Mouse (Mus musculus): ENCODE measurements around the gene Stat6. TPM values are rescaled to one million over a fixed set of nuclear protein-coding genes. Genes with fewer than 3 reads are reported as not detected.

The Stat6 gene
- polyA plus RNA-seq, 1 experiment from 2014 or later = 35.3 TPM

GRCm38 (mm10) chr10:127615591-127615990 is 27.2 kb upstream of the Stat6 start:
- no peaks in the 10 kb centered on the region for H3K9me3 ChIP-seq (replicated peaks)
- H3K4me3 ChIP-seq (replicated peaks) = no peak overlapping the region
- WGBS = 10% methylated on average over 3 of the region's 3 CpGs
- H3K36me3 ChIP-seq = peaks cover 23% of the 10 kb centered on the region
- peak overlapping the region; percentile 80 for H3K4me2 ChIP-seq (replicated peaks)
- H3K9ac ChIP-seq = peak overlapping the region; percentile 15; the same call in 1 of the 2 replicates
- H3K4me1 ChIP-seq = peaks cover 83% of the 10 kb centered on the region
- H3K27ac ChIP-seq (replicated peaks) = peak overlapping the region; percentile 98
- ATAC-seq (ENCODE audit: insufficient number of reproducible peaks, low FRiP score, low TSS enrichment, low read depth) = no peak
- no peaks in the 10 kb centered on the region for H3K27me3 ChIP-seq

DNA sequence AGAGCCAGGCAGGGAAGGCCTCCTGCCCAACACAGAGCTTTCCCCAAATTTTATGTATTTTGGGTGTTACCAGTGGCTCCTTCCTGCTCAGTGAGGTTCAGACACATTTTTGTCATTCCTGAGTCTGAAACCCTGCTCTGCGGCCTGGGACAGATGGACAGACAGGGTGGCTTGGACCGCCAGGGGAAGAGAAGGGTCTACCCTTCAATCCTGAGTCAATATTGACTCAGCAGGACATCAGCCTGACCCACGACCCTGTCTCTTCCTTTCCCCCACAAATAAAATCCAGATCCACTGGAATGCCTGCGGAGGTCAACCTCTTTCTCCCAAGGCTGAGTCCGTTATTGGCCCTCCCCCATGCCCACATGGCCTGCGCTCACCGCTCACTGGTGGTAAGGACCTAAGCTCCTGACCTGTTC is 26.5 kb upstream of the Stat6 start:
- Histone ChIP-seq H3K4me2 (replicated peaks) (peak overlapping the region; percentile 80), H3K9ac (peak overlapping the region; percentile 15; the same call in 1 of the 2 replicates), H3K27ac (replicated peaks) (peak overlapping the region; percentile 98), H3K36me3 (peaks cover 19% of the 10 kb centered on the region), H3K9me3 (replicated peaks) (no peaks in the 10 kb centered on the region), H3K4me3 (replicated peaks) (no peak overlapping the region), H3K4me1 (peaks cover 83% of the 10 kb centered on the region), H3K27me3 (no peaks in the 10 kb centered on the region)
- no peak for ATAC-seq (ENCODE audit: insufficient number of reproducible peaks, low FRiP score, low TSS enrichment, low read depth)
- WGBS = 35% methylated on average over 7 of the region's 7 CpGs

DNA sequence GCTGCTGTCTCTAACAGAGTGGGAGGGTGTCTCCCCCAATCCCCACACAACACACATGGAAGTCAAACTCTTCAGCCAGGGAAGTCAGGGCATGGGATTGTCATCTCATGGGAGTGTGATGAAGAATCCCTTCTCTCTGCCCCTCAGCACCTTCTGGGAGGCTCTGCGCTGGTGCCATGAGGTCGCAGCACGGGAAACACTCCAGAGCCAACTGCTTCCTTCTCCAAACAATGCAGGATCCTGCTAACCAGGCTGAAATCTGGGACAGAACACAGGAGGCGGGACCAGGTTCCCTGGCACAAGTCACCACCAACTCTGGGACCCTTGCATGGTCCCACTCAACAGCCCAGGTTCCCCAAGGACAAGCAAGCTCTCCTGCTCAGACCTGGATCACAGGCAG is 25.5 kb upstream of the Stat6 start:
- H3K4me3 ChIP-seq (replicated peaks) = peak overlapping the region; percentile 8; the same call in 1 of the 2 replicates
- ATAC-seq (ENCODE audit: insufficient number of reproducible peaks, low FRiP score, low TSS enrichment, low read depth) = no peak
- H3K4me2 ChIP-seq (replicated peaks) = peak overlapping the region; percentile 80
- H3K27me3 ChIP-seq = no peaks in the 10 kb centered on the region
- H3K9ac ChIP-seq = no peak overlapping the region
- H3K4me1 ChIP-seq = peaks cover 85% of the 10 kb centered on the region
- H3K27ac ChIP-seq (replicated peaks) = peak overlapping the region; percentile 98
- peaks cover 8% of the 10 kb centered on the region for H3K36me3 ChIP-seq
- no peaks in the 10 kb centered on the region for H3K9me3 ChIP-seq (replicated peaks)
- WGBS = 36% methylated on average over 4 of the region's 4 CpGs

GRCm38 (mm10) chr10:127618173-127618572 is 24.6 kb upstream of the Stat6 start:
- H3K9ac ChIP-seq = 0 out of 2 replicates have a peak overlapping the region, but pooled peaks have one; percentile 82
- WGBS = 23% methylated on average over 6 of the region's 6 CpGs
- H3K4me2 ChIP-seq (replicated peaks) = peak overlapping the region; percentile 80
- ATAC-seq (ENCODE audit: insufficient number of reproducible peaks, low FRiP score, low TSS enrichment, low read depth) = no peak
- H3K27ac ChIP-seq (replicated peaks) = peak overlapping the region; percentile 98
- no peaks in the 10 kb centered on the region for H3K27me3 ChIP-seq
- peak overlapping the region; percentile 74 for H3K4me3 ChIP-seq (replicated peaks)
- no peaks in the 10 kb centered on the region for H3K9me3 ChIP-seq (replicated peaks)
- H3K36me3 ChIP-seq = no peaks in the 10 kb centered on the region
- H3K4me1 ChIP-seq = peaks cover 77% of the 10 kb centered on the region

DNA sequence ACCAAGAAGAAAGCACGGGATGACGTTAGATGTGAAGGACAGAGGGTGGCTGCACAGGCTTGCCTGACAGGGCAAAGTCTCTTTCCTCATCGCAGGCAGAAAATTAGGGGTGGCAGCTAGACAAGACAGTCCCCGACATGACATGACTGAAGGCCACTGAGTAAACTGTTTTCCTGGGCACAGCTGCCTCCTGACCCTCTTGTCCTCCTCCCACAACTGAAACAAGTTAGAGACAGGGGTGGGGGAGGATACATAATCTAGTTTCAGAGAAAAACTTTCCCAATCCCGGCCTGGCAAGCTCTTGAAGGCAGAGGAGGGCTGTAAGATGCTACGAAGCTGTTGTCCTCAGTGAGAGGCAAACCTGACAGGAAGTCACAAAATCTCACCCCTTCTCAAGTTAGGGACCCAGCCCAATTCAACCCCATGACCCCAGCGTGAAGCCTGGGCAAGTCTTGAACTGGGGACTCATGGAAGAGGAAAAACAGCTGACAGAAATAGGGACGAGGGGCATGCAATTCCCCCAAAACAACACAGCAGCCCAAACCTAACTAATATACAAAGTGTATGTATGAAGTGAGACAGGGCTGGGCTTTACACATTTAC is 23.6 kb upstream of the Stat6 start:
- Histone ChIP-seq H3K4me2 (replicated peaks) (peak overlapping the region; percentile 80), H3K9me3 (replicated peaks) (no peaks in the 10 kb centered on the region), H3K9ac (peak overlapping the region; percentile 82), H3K4me1 (peaks cover 67% of the 10 kb centered on the region), H3K36me3 (no peaks in the 10 kb centered on the region), H3K4me3 (replicated peaks) (peak overlapping the region; percentile 74), H3K27ac (replicated peaks) (peak overlapping the region; percentile 98), H3K27me3 (no peaks in the 10 kb centered on the region)
- ATAC-seq (ENCODE audit: insufficient number of reproducible peaks, low FRiP score, low TSS enrichment, low read depth) = no peak
- WGBS = 12% methylated on average over 8 of the region's 8 CpGs

DNA sequence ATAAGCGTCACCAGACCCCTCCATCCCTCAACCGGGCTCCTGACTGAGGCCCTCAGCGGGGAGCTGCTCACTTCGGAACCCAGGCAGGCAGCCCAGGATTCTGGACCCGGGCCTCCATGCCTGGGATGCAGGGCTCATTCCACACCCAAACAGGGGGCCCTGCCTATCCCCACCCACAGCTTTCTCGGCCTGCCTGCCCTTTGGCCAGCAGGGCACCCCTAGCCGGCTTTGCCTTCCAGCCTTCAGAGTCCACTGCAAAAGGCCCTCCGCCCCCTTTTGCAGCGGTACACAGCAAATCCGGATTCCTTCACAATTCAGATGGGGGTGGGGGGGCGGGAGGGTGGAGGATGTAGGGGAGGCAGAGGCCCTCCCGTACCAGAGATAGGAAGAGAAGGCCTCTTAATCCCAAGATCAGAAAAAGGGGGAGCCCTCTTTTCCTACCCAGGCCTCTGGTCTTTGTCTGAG is 22.8 kb upstream of the Stat6 start:
- H3K27ac ChIP-seq (replicated peaks) = peak overlapping the region; percentile 98
- H3K4me1 ChIP-seq = peaks cover 59% of the 10 kb centered on the region
- H3K4me2 ChIP-seq (replicated peaks) = peak overlapping the region; percentile 80
- H3K27me3 ChIP-seq = no peaks in the 10 kb centered on the region
- H3K36me3 ChIP-seq = no peaks in the 10 kb centered on the region
- ATAC-seq (ENCODE audit: insufficient number of reproducible peaks, low FRiP score, low TSS enrichment, low read depth) = no peak
- WGBS = under 1% methylated on average over 12 of the region's 12 CpGs
- H3K9me3 ChIP-seq (replicated peaks) = no peaks in the 10 kb centered on the region
- peak overlapping the region; percentile 74 for H3K4me3 ChIP-seq (replicated peaks)
- peak overlapping the region; percentile 82 for H3K9ac ChIP-seq

- peak within 1 kb of the TSS; percentile 80 for H3K4me2 ChIP-seq (replicated peaks)
- H3K4me3 ChIP-seq (replicated peaks) = peak within 1 kb of the TSS; percentile 74
- peak within 1 kb of the TSS; percentile 82 for H3K9ac ChIP-seq
- WGBS = under 1% methylated on average over 26 of the region's 32 CpGs
- H3K36me3 ChIP-seq = no peaks in the 10 kb centered on the region
- peaks cover 53% of the 10 kb centered on the region for H3K4me1 ChIP-seq
- H3K9me3 ChIP-seq (replicated peaks) = no peaks in the 10 kb centered on the region
- peak; percentile 79 for ATAC-seq (ENCODE audit: insufficient number of reproducible peaks, low FRiP score, low TSS enrichment, low read depth)
- no peaks in the 10 kb centered on the region for H3K27me3 ChIP-seq
- peak within 1 kb of the TSS; percentile 98 for H3K27ac ChIP-seq (replicated peaks)
Observed at GRCm38 (mm10) chr10:127620406-127621190, 22.2 kb upstream of the Stat6 start, which contains the start of gene Lrp1. Gene Lrp1, minus strand, starts transcription at chr10:127621148.

DNA sequence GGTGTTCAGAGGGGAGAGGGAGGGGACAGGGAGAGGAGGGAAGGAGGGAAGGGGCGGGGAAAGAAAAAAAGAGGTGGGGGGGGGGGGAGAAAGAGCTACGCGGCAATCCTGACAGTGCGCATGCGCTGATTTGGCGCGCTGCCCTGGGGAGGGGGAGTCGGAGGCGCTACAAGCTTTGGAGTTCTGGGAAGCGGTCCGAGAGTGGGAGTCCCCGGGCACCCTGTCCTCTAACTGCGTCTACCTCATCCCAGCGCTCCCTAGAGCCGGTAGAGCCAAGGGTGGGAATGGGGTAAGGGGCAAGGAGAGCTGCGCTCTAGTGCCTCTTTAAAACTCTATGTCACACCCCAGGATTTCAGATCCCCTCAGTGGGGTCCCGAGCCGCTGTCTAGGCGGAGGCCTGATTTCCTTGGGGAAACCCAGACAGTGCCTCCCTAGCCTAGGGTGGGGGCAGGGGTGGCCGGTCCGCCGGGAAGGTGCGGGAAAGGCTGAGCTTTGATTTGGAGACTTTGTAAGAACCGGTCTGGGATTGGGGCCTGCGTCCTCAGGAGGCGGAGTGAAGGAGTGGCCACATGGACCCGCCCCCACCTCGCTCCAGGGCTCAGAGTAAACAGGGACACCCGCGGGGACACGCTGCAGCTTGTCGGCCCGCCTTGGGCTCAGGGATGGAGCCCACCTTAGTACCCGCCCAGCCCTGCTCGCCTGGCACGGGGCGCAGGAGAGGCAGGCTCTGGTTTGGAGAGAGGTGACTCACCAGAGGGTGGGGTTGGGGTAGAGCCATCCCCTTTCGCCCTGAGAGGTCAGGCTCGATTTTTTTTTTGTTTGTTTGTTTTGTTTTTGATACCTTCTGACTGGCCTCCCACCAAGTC is 21.4 kb upstream of the Stat6 start:
- ATAC-seq (ENCODE audit: insufficient number of reproducible peaks, low FRiP score, low TSS enrichment, low read depth) = peak; percentile 91
- Histone ChIP-seq H3K4me3 (replicated peaks) (peak overlapping the region; percentile 74), H3K27me3 (no peaks in the 10 kb centered on the region), H3K9me3 (replicated peaks) (no peaks in the 10 kb centered on the region), H3K36me3 (no peaks in the 10 kb centered on the region), H3K9ac (peak overlapping the region; percentile 69), H3K27ac (replicated peaks) (peak overlapping the region; percentile 98), H3K4me2 (replicated peaks) (peak overlapping the region; percentile 80), H3K4me1 (peaks cover 45% of the 10 kb centered on the region)
- WGBS = under 1% methylated on average over 36 of the region's 39 CpGs

DNA sequence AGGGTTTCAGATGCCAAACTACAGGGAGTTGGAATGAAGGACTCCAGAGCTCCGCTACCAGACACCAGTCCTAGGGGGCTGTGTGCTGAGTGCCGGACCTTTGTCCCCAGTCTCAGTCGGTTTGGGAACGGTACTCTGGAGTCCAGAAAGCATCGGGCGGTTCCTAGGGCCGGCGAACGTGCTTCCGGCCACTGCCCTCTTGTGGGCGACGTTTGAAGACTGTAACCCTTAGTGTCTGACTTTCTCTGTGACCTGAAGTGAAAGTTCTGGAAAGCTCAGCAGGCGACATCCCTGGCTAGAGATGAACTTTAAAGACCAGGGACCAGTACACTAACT is 20.8 kb upstream of the Stat6 start:
- no peak for ATAC-seq (ENCODE audit: insufficient number of reproducible peaks, low FRiP score, low TSS enrichment, low read depth)

DNA sequence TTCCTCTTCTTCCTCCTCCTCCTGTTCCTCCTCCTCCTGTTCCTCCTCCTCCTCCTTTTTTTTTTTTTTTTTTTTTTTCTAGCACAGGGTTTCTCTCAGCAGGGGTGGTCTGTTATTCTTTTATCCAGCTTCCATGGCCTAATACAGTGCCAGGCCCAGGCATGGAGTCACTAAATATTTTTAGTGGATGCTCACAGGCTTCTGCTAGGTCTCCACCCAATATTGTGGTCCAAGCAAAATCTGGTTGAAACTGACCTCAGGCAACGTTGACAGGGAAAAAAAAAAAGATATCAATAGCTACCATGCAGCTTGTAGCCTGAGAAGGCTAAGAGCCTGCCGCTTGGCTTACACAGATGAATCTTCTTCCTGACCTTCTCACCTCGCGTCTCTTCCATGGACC is 20.1 kb upstream of the Stat6 start:
- Histone ChIP-seq H3K4me1 (peaks cover 32% of the 10 kb centered on the region), H3K27ac (replicated peaks) (peak overlapping the region; percentile 98), H3K27me3 (no peaks in the 10 kb centered on the region), H3K4me3 (replicated peaks) (no peak overlapping the region), H3K9me3 (replicated peaks) (no peaks in the 10 kb centered on the region), H3K4me2 (replicated peaks) (no peak overlapping the region), H3K36me3 (no peaks in the 10 kb centered on the region), H3K9ac (no peak overlapping the region)
- no peak for ATAC-seq (ENCODE audit: insufficient number of reproducible peaks, low FRiP score, low TSS enrichment, low read depth)
- 64% methylated on average over 4 of the region's 4 CpGs for WGBS

More for the DNA sequence above, 20.8 kb upstream of the Stat6 start:
- H3K4me1 ChIP-seq = peaks cover 39% of the 10 kb centered on the region
- no peaks in the 10 kb centered on the region for H3K36me3 ChIP-seq
- H3K9ac ChIP-seq = peak overlapping the region; percentile 69
- H3K4me3 ChIP-seq (replicated peaks) = peak overlapping the region; percentile 74
- no peaks in the 10 kb centered on the region for H3K9me3 ChIP-seq (replicated peaks)
- H3K4me2 ChIP-seq (replicated peaks) = peak overlapping the region; percentile 80
- 2% methylated on average over 13 of the region's 13 CpGs for WGBS
- H3K27ac ChIP-seq (replicated peaks) = peak overlapping the region; percentile 98
- H3K27me3 ChIP-seq = no peaks in the 10 kb centered on the region

Measured in embryonic facial prominence, embryonic 15.5 days (tissue).